Mouse (Mus musculus) cerebellum, adult 2 months (tissue): ENCODE results near the gene Gsap. TPM values are rescaled to one million over a fixed set of nuclear protein-coding genes. Genes with fewer than 3 reads are reported as not detected.
A peak's percentile ranks its signal among the peaks of the same experiment; 100 is the strongest.
"Not testable (repeated sequence)": the region's sequence is repeated elsewhere in the genome, so short reads cannot be mapped to it uniquely, and the experiment has no call there.

Experiments used
- DNase-seq, 2 experiments: peaks; one replicate each; pipeline ENCODE4 v3.0.0; 2021
- H3K27ac ChIP-seq: fragments of 200-500 bp; 2 replicates; pipeline ENCODE4 v1.5.1; 2012; ENCODE audit warnings: low read length, control low read depth, inconsistent platforms; ENCODE audit not compliant: insufficient read depth
- H3K27me3 ChIP-seq: fragments of 200-500 bp; 2 replicates; pipeline ENCODE4 v1.6.1; 2012; ENCODE audit warnings: inconsistent platforms, mild to moderate bottlenecking, low read length, moderate library complexity; ENCODE audit not compliant: control insufficient read depth, insufficient read depth
- H3K4me1 ChIP-seq: fragments of 200-500 bp; 2 replicates; pipeline ENCODE4 v1.6.1; 2011; ENCODE audit warnings: low read length; ENCODE audit not compliant: control insufficient read depth, insufficient read depth
- H3K4me3 ChIP-seq: fragments of 200-500 bp; replicated peaks from 2 replicates; pipeline ENCODE3; 2011; ENCODE audit warnings: mild to moderate bottlenecking, low read depth, low read length, control low read depth; ENCODE audit not compliant: insufficient read depth
- CTCF ChIP-seq: fragments of 200-500 bp; IDR thresholded peaks from 2 replicates; pipeline ENCODE4 v1.5.1; 2011; ENCODE audit warnings: low read depth, mild to moderate bottlenecking, control low read depth, low read length, moderate library complexity, borderline replicate concordance; ENCODE audit not compliant: insufficient read depth
- POLR2A ChIP-seq: fragments of 200-500 bp; IDR thresholded peaks from 2 replicates; pipeline ENCODE4 v1.6.1; 2011; ENCODE audit warnings: low read length, control low read depth, borderline replicate concordance; ENCODE audit not compliant: insufficient read depth
- WGBS: fragments of 180-500 bp; shearing (Covaris S2); methylation state at CpG from one replicate; pipeline ENCODE4 v1.1.7; 2018; 5-methylcytosine and 5-hydroxymethylcytosine counted together
- polyA plus RNA-seq: library from polyadenylated mRNA; depleted of rRNA; stranded (reverse); fragments of >200 nt; gene quantifications from 2 replicates; pipeline ENCODE4 v1.2.3, GENCODE M21; 2012

Gene Gsap
- polyA plus RNA-seq, 1 experiment = 13.9 TPM

GRCm38 (mm10) chr5:21265049-21265448 is 79.0 kb downstream of the Gsap start:
- TF ChIP-seq CTCF = peak; percentile 92
- no peak for TF ChIP-seq POLR2A
- no peaks in the 10 kb centered on the region for H3K27me3 ChIP-seq
- no peak overlapping the region for H3K4me3 ChIP-seq
- H3K4me1 ChIP-seq = no peaks in the 10 kb centered on the region
- WGBS = 0% methylated on average over 4 of the region's 4 CpGs
- DNase-seq = peak; percentile 71 to 81
- no peak overlapping the region for H3K27ac ChIP-seq

GRCm38 (mm10) chr5:21267090-21267489 is 81.0 kb downstream of the Gsap start:
- 59% methylated on average over 2 of the region's 2 CpGs for WGBS
- H3K4me1 ChIP-seq = no peaks in the 10 kb centered on the region
- TF ChIP-seq CTCF = no peak
- no peak for TF ChIP-seq POLR2A
- no peak overlapping the region for H3K27ac ChIP-seq
- H3K4me3 ChIP-seq = no peak overlapping the region
- H3K27me3 ChIP-seq = no peaks in the 10 kb centered on the region
- no peak for DNase-seq

GRCm38 (mm10) chr5:21269446-21269845 is 83.4 kb downstream of the Gsap start:
- H3K4me3 ChIP-seq = no peak overlapping the region
- no peak overlapping the region for H3K27ac ChIP-seq
- H3K4me1 ChIP-seq = no peaks in the 10 kb centered on the region
- TF ChIP-seq POLR2A = no peak
- no peak for TF ChIP-seq CTCF
- WGBS = 71% methylated on average over 5 of the region's 5 CpGs
- DNase-seq = no peak
- no peaks in the 10 kb centered on the region for H3K27me3 ChIP-seq

- no peak for DNase-seq
- H3K27ac ChIP-seq = no peak overlapping the region
- no peak for TF ChIP-seq POLR2A
- no peak for TF ChIP-seq CTCF
- H3K4me3 ChIP-seq = no peak overlapping the region
- no peaks in the 10 kb centered on the region for H3K4me1 ChIP-seq
- no peaks in the 10 kb centered on the region for H3K27me3 ChIP-seq
- 87% methylated on average over 4 of the region's 4 CpGs for WGBS
Observed at GRCm38 (mm10) chr5:21270756-21271155, 84.7 kb downstream of the Gsap start.

GRCm38 (mm10) chr5:21271386-21272354 is 85.6 kb downstream of the Gsap start:
- 29% methylated on average over 9 of the region's 9 CpGs for WGBS
- no peak overlapping the region for H3K4me3 ChIP-seq
- peak in 1 of 2 experiments; percentile 10 for DNase-seq
- no peaks in the 10 kb centered on the region for H3K27me3 ChIP-seq
- no peak for TF ChIP-seq CTCF
- TF ChIP-seq POLR2A = no peak
- no peaks in the 10 kb centered on the region for H3K4me1 ChIP-seq
- H3K27ac ChIP-seq = no peak overlapping the region

DNA sequence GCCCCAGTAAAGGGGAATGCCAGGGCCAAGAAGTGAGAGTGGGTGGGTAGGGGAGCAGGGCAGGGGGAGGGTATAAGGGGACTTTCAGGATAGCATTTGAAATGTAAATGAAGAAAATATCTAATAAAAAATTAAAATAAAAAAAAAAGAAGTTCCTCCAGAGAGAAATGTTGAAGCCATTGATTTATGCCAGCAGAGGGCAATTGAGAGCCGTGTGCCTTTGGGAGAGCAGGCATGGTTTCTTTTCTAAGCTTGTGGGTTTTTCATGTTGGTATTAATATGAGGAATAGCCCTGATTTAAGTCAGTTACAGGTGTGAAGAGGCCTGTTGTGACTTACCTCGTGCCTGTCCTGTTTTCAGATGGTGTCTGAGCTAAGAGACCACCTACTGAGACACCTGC is 91.6 kb downstream of the Gsap start:
- WGBS = 43% methylated on average over 2 of the region's 2 CpGs
- not testable (repeated sequence) for H3K4me3 ChIP-seq, H3K27me3 ChIP-seq, H3K4me1 ChIP-seq, H3K27ac ChIP-seq, DNase-seq

DNA sequence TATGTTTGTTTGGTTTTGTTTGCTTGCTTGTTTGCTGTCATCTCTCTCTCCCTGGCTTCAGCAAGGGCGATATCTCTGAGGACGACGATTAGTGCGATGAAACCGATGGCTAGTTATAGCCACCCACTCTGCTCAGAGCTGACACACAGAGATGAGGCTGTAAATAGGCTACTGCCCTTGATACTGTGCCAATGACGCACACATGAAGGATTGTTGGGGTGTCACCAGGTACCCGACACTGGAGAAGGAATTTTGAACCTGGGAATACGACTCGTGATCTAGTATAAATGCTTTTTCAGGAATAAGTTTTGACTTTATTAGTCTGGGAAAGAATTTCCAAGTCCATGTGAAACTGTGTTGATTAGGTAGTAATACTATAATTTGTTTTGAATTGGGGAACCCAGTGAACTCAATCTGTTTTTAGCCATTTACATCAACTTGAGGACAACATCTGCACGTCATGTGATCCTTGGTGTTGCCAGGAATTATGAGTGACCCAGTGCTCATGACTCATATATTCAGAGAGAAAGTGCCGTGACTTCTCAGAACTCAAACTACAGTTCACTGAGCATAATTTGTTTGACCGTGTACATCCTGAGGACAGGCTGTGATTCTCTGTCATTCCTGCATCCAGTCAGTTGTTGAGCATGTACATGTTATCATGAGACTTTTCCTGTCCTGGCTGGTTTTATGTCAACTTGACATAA is 97.5 kb downstream of the Gsap start:
- TF ChIP-seq POLR2A = no peak
- TF ChIP-seq CTCF = no peak
- WGBS = 83% methylated on average over 12 of the region's 12 CpGs
- H3K27me3 ChIP-seq = no peaks in the 10 kb centered on the region
- H3K4me1 ChIP-seq = no peaks in the 10 kb centered on the region
- H3K27ac ChIP-seq = no peak overlapping the region
- DNase-seq = no peak
- no peak overlapping the region for H3K4me3 ChIP-seq

GRCm38 (mm10) chr5:21288658-21289435 is 102.8 kb downstream of the Gsap start:
- DNase-seq = no peak
- no peak overlapping the region for H3K4me3 ChIP-seq
- WGBS = 81% methylated on average over 7 of the region's 7 CpGs
- no peak overlapping the region for H3K27ac ChIP-seq
- no peaks in the 10 kb centered on the region for H3K4me1 ChIP-seq
- no peaks in the 10 kb centered on the region for H3K27me3 ChIP-seq
- no peak for TF ChIP-seq POLR2A
- no peak for TF ChIP-seq CTCF
